Mouse (Mus musculus): Measurements from ENCODE around the gene Alox5.

The Alox5 gene

GRCm38 (mm10) chr6:116385194-116386044, 75.6 kb downstream of the Alox5 start:
- DNase-seq (ENCODE audit: low read depth, low spot score): no peak
- H3K27me3 ChIP-seq (ENCODE audit: control insufficient read depth, insufficient read depth, low read length, poor library complexity, severe bottlenecking): no peaks in the 10 kb centered on the region
- no peaks in the 10 kb centered on the region for H3K36me3 ChIP-seq (ENCODE audit: control insufficient read depth, insufficient read depth, low read length, poor library complexity, severe bottlenecking)

GRCm38 (mm10) chr6:116383582-116383981, 77.4 kb downstream of the Alox5 start:
- no peaks in the 10 kb centered on the region for H3K36me3 ChIP-seq (ENCODE audit: control insufficient read depth, insufficient read depth, low read length, poor library complexity, severe bottlenecking)
- DNase-seq (ENCODE audit: low read depth, low spot score): no peak
- no peaks in the 10 kb centered on the region for H3K27me3 ChIP-seq (ENCODE audit: control insufficient read depth, insufficient read depth, low read length, poor library complexity, severe bottlenecking)

GRCm38 (mm10) chr6:116381605-116382004, 79.4 kb downstream of the Alox5 start:
- no peaks in the 10 kb centered on the region for H3K27me3 ChIP-seq (ENCODE audit: control insufficient read depth, insufficient read depth, low read length, poor library complexity, severe bottlenecking)
- no peaks in the 10 kb centered on the region for H3K36me3 ChIP-seq (ENCODE audit: control insufficient read depth, insufficient read depth, low read length, poor library complexity, severe bottlenecking)
- DNase-seq (ENCODE audit: low read depth, low spot score): no peak

GRCm38 (mm10) chr6:116380157-116380556, 80.8 kb downstream of the Alox5 start:
- Histone ChIP-seq H3K27me3 (ENCODE audit: control insufficient read depth, insufficient read depth, low read length, poor library complexity, severe bottlenecking) (no peaks in the 10 kb centered on the region), H3K36me3 (ENCODE audit: control insufficient read depth, insufficient read depth, low read length, poor library complexity, severe bottlenecking) (no peaks in the 10 kb centered on the region)
- DNase-seq (ENCODE audit: low read depth, low spot score): peak; percentile 21

GRCm38 (mm10) chr6:116378892-116379291, 82.1 kb downstream of the Alox5 start:
- H3K27me3 ChIP-seq (ENCODE audit: control insufficient read depth, insufficient read depth, low read length, poor library complexity, severe bottlenecking): no peaks in the 10 kb centered on the region
- DNase-seq (ENCODE audit: low read depth, low spot score): no peak
- no peaks in the 10 kb centered on the region for H3K36me3 ChIP-seq (ENCODE audit: control insufficient read depth, insufficient read depth, low read length, poor library complexity, severe bottlenecking)

GRCm38 (mm10) chr6:116374618-116375017, 86.4 kb downstream of the Alox5 start:
- H3K36me3 ChIP-seq (ENCODE audit: control insufficient read depth, insufficient read depth, low read length, poor library complexity, severe bottlenecking): no peaks in the 10 kb centered on the region
- DNase-seq (ENCODE audit: low read depth, low spot score): no peak

GRCm38 (mm10) chr6:116374136-116374535, 86.8 kb downstream of the Alox5 start:
- Histone ChIP-seq H3K27me3 (ENCODE audit: control insufficient read depth, insufficient read depth, low read length, poor library complexity, severe bottlenecking) (no peaks in the 10 kb centered on the region), H3K36me3 (ENCODE audit: control insufficient read depth, insufficient read depth, low read length, poor library complexity, severe bottlenecking) (no peaks in the 10 kb centered on the region)
- DNase-seq (ENCODE audit: low read depth, low spot score): no peak

More at GRCm38 (mm10) chr6:116374618-116375017, 86.4 kb downstream of the Alox5 start:
- no peaks in the 10 kb centered on the region for H3K27me3 ChIP-seq (ENCODE audit: control insufficient read depth, insufficient read depth, low read length, poor library complexity, severe bottlenecking)

GRCm38 (mm10) chr6:116371500-116371899, 89.5 kb downstream of the Alox5 start:
- no peaks in the 10 kb centered on the region for H3K36me3 ChIP-seq (ENCODE audit: control insufficient read depth, insufficient read depth, low read length, poor library complexity, severe bottlenecking)
- DNase-seq (ENCODE audit: low read depth, low spot score): no peak

GRCm38 (mm10) chr6:116370216-116370976, 90.6 kb downstream of the Alox5 start:
- Histone ChIP-seq H3K36me3 (ENCODE audit: control insufficient read depth, insufficient read depth, low read length, poor library complexity, severe bottlenecking) (no peaks in the 10 kb centered on the region), H3K27me3 (ENCODE audit: control insufficient read depth, insufficient read depth, low read length, poor library complexity, severe bottlenecking) (no peaks in the 10 kb centered on the region)
- DNase-seq (ENCODE audit: low read depth, low spot score): no peak

More at GRCm38 (mm10) chr6:116371500-116371899, 89.5 kb downstream of the Alox5 start:
- H3K27me3 ChIP-seq (ENCODE audit: control insufficient read depth, insufficient read depth, low read length, poor library complexity, severe bottlenecking): no peaks in the 10 kb centered on the region

GRCm38 (mm10) chr6:116369811-116370210, 91.2 kb downstream of the Alox5 start:
- DNase-seq (ENCODE audit: low read depth, low spot score): no peak
- Histone ChIP-seq H3K27me3 (ENCODE audit: control insufficient read depth, insufficient read depth, low read length, poor library complexity, severe bottlenecking) (no peaks in the 10 kb centered on the region), H3K36me3 (ENCODE audit: control insufficient read depth, insufficient read depth, low read length, poor library complexity, severe bottlenecking) (no peaks in the 10 kb centered on the region)

- H3K27me3 ChIP-seq (ENCODE audit: control insufficient read depth, insufficient read depth, low read length, poor library complexity, severe bottlenecking): no peaks in the 10 kb centered on the region
- no peak for DNase-seq (ENCODE audit: low read depth, low spot score)
These were observed 93.0 kb downstream of the Alox5 start for GRCm38 (mm10) chr6:116367971-116368370.

GRCm38 (mm10) chr6:116361993-116362392, 99.0 kb downstream of the Alox5 start:
- DNase-seq (ENCODE audit: low read depth, low spot score): no peak
- Histone ChIP-seq H3K36me3 (ENCODE audit: control insufficient read depth, insufficient read depth, low read length, poor library complexity, severe bottlenecking) (no peaks in the 10 kb centered on the region), H3K27me3 (ENCODE audit: control insufficient read depth, insufficient read depth, low read length, poor library complexity, severe bottlenecking) (no peaks in the 10 kb centered on the region)

More at GRCm38 (mm10) chr6:116367971-116368370, 93.0 kb downstream of the Alox5 start:
- no peaks in the 10 kb centered on the region for H3K36me3 ChIP-seq (ENCODE audit: control insufficient read depth, insufficient read depth, low read length, poor library complexity, severe bottlenecking)

- Histone ChIP-seq H3K27me3 (ENCODE audit: control insufficient read depth, insufficient read depth, low read length, poor library complexity, severe bottlenecking) (no peaks in the 10 kb centered on the region), H3K36me3 (ENCODE audit: control insufficient read depth, insufficient read depth, low read length, poor library complexity, severe bottlenecking) (no peaks in the 10 kb centered on the region)
- DNase-seq (ENCODE audit: low read depth, low spot score): no peak
These were observed 99.5 kb downstream of the Alox5 start for GRCm38 (mm10) chr6:116361463-116361862.
